Mouse (Mus musculus) lung, embryonic 14.5 days (tissue): Measurements from ENCODE around the gene Pbx3. TPM values are rescaled to one million over a fixed set of nuclear protein-coding genes. Genes with fewer than 3 reads are reported as not detected.

Source experiments
- ATAC-seq: fragments of 200-750 bp; cut with Nextera tagmentation; 2 replicates; pipeline ENCODE4 v1.8.0; 2017; ENCODE audit warnings: mild to moderate bottlenecking, moderate TSS enrichment, moderate library complexity; ENCODE audit not compliant: insufficient read depth
- DNase-seq: peaks from one replicate; pipeline ENCODE4 v3.0.0-alpha.2; 2015
- H3K27ac ChIP-seq: fragments of 300-500 bp; sonication (generic); 2 replicates; pipeline ENCODE4 v1.5.1; 2014; ENCODE audit warnings: low read depth, mild to moderate bottlenecking, moderate library complexity
- H3K27me3 ChIP-seq: fragments of 300-500 bp; sonication (generic); 2 replicates; pipeline ENCODE4 v1.6.1; 2014; ENCODE audit warnings: low read length, control low read depth; ENCODE audit not compliant: insufficient read depth
- H3K36me3 ChIP-seq: fragments of 300-500 bp; sonication (generic); 2 replicates; pipeline ENCODE4 v1.6.1; 2014; ENCODE audit warnings: control low read depth; ENCODE audit not compliant: insufficient read depth
- H3K4me1 ChIP-seq: fragments of 300-500 bp; sonication (generic); 2 replicates; pipeline ENCODE4 v1.6.1; 2014; ENCODE audit warnings: antibody characterized with exemption, control low read depth; ENCODE audit not compliant: insufficient read depth
- H3K4me2 ChIP-seq: fragments of 300-500 bp; sonication (generic); 2 replicates; pipeline ENCODE4 v1.6.1; 2014; ENCODE audit warnings: mild to moderate bottlenecking
- H3K4me3 ChIP-seq: fragments of 300-500 bp; sonication (generic); 2 replicates; pipeline ENCODE4 v1.5.1; 2014; ENCODE audit warnings: low read depth, low read length
- H3K9ac ChIP-seq: fragments of 300-500 bp; sonication (generic); 2 replicates; pipeline ENCODE4 v1.6.1; 2014
- H3K9me3 ChIP-seq: fragments of 300-500 bp; sonication (generic); 2 replicates; pipeline ENCODE4 v1.6.1; 2016; ENCODE audit warnings: low read depth, low read length, control low read depth
- CTCF ChIP-seq: IDR thresholded peaks from 2 replicates; pipeline ENCODE4 v1.5.1; 2016; ENCODE audit warnings: antibody characterized with exemption, low read depth
- WGBS: fragments of 180-500 bp; shearing (Covaris S2); extraction: QIAGEN DNeasy Blood & Tissue Kit; methylation state at CpG from one replicate; pipeline ENCODE4 v1.1.7; 2014; 5-methylcytosine and 5-hydroxymethylcytosine counted together
- polyA plus RNA-seq: library from polyadenylated mRNA; unstranded; fragments of >200 nt; fragmentation: Nextera tagmentation; extraction: Ambion mirVana; gene quantifications from 2 replicates; pipeline ENCODE4 v1.2.1, GENCODE M21; 2014

The Pbx3 gene
- polyA plus RNA-seq, 1 experiment from 2014 or later, result 38.4 TPM

DNA sequence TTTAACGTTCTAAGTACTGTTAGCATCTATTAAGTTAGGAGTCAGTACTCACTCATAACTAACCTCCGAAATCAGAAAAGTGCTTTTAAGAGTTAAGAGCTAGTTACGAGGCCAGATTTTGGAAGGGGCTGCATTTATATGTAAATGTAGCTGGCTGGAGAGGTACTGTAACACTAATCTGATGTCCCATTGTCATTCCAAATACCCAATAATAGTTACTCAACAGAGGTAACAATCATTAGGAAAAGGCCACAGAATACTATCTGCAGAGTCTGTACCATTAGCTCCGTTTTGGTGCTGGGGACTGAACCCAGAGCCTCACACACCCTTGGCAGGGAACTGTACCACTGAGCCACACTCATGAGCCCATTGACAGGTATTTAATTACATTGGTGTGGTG is 26.6 kb upstream of the Pbx3 start:
- TF ChIP-seq CTCF, result no peak
- no peaks in the 10 kb centered on the region for H3K27me3 ChIP-seq
- DNase-seq (no peak), ATAC-seq (no peak)
- no peaks in the 10 kb centered on the region for H3K36me3 ChIP-seq
- H3K27ac ChIP-seq, result no peak overlapping the region
- no peaks in the 10 kb centered on the region for H3K9me3 ChIP-seq
- no peak overlapping the region for H3K4me2 ChIP-seq
- H3K4me3 ChIP-seq, result no peak overlapping the region
- WGBS, result 61% methylated on average over 4 of the region's 4 CpGs
- no peak overlapping the region for H3K9ac ChIP-seq
- H3K4me1 ChIP-seq, result no peaks in the 10 kb centered on the region

GRCm38 (mm10) chr2:34378930-34379329 is 6.0 kb upstream of the Pbx3 start:
- ATAC-seq (no peak), DNase-seq (no peak)
- H3K9ac ChIP-seq, result no peak overlapping the region
- no peak overlapping the region for H3K4me2 ChIP-seq
- no peak overlapping the region for H3K27ac ChIP-seq
- TF ChIP-seq CTCF, result no peak
- H3K36me3 ChIP-seq, result no peaks in the 10 kb centered on the region
- WGBS, result 79% methylated on average over 2 of the region's 2 CpGs
- H3K4me1 ChIP-seq, result no peaks in the 10 kb centered on the region
- no peaks in the 10 kb centered on the region for H3K9me3 ChIP-seq
- H3K27me3 ChIP-seq, result 0 out of 2 replicates have a peak, but pooled peaks cover 2% of the 10 kb centered on the region
- no peak overlapping the region for H3K4me3 ChIP-seq

- no peak for DNase-seq
- no peak overlapping the region for H3K27ac ChIP-seq
- ATAC-seq, result no peak
- H3K9ac ChIP-seq, result no peak overlapping the region
- TF ChIP-seq CTCF, result no peak
- 0 out of 2 replicates have a peak, but pooled peaks cover 2% of the 10 kb centered on the region for H3K27me3 ChIP-seq
- no peaks in the 10 kb centered on the region for H3K36me3 ChIP-seq
- H3K4me2 ChIP-seq, result no peak overlapping the region
- WGBS, result 69% methylated on average over 2 of the region's 2 CpGs
- H3K4me3 ChIP-seq, result no peak overlapping the region
- no peaks in the 10 kb centered on the region for H3K4me1 ChIP-seq
- no peaks in the 10 kb centered on the region for H3K9me3 ChIP-seq
These were observed 1.4 kb upstream of the Pbx3 start for GRCm38 (mm10) chr2:34374349-34374748.

GRCm38 (mm10) chr2:34373886-34374285 is 944 bp upstream of the Pbx3 start:
- H3K4me1 ChIP-seq, result 0 out of 2 replicates have a peak, but pooled peaks cover under 1% of the 10 kb centered on the region
- no peak for ATAC-seq
- H3K27me3 ChIP-seq, result 0 out of 2 replicates have a peak, but pooled peaks cover 2% of the 10 kb centered on the region
- no peak for TF ChIP-seq CTCF
- no peaks in the 10 kb centered on the region for H3K9me3 ChIP-seq
- no peaks in the 10 kb centered on the region for H3K36me3 ChIP-seq
- H3K4me2 ChIP-seq, result peak overlapping the region; percentile 77
- peak overlapping the region; percentile 95; the same call in 1 of the 2 replicates for H3K4me3 ChIP-seq
- WGBS, result 36% methylated on average over 3 of the region's 3 CpGs
- no peak for DNase-seq
- H3K9ac ChIP-seq, result no peak overlapping the region; the same call in 1 of the 2 replicates
- no peak overlapping the region for H3K27ac ChIP-seq

DNA sequence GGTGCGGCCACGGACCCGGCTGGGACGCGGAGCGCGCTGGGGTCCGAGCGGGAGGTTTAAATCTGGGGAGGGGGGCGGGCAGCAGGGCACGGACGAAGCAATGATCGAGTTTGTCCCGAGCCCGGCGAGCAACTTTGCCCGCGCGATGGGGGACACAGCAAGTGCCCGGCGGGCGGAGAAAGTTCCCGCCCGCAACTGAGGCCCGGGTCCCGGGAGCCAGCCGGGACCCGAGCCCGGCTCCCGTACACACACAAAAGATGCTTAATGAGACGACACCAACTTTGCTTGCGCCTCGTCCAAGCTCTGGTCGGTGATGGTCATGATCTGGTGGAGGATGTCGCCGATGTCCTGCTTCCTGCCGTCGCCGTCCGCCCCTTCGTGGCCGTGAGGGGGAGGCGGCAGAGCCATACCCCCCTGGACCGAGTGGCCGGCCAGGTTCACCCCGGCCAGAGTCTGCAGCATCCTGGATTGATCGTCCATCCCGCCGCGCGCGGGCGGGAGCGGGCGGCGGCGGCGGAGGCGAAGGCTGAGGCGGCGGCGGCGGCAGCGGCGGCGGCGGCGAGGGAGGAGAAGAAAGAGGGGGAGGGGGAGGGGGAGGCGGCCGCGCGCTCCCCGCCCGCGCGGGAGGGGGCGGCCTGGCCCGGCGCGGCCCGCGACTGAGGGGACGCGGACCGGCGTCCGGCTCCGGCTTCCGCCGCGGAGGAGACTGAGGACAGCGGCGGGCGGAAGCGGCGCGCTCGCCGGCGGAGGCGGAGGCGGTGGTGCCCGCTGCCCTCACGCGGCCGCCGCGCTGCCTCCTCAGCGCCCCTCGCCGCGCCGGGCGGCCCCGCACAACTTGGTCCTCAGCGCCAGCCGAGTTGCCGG is 1.3 kb downstream of the Pbx3 start:
- no peaks in the 10 kb centered on the region for H3K36me3 ChIP-seq

DNA sequence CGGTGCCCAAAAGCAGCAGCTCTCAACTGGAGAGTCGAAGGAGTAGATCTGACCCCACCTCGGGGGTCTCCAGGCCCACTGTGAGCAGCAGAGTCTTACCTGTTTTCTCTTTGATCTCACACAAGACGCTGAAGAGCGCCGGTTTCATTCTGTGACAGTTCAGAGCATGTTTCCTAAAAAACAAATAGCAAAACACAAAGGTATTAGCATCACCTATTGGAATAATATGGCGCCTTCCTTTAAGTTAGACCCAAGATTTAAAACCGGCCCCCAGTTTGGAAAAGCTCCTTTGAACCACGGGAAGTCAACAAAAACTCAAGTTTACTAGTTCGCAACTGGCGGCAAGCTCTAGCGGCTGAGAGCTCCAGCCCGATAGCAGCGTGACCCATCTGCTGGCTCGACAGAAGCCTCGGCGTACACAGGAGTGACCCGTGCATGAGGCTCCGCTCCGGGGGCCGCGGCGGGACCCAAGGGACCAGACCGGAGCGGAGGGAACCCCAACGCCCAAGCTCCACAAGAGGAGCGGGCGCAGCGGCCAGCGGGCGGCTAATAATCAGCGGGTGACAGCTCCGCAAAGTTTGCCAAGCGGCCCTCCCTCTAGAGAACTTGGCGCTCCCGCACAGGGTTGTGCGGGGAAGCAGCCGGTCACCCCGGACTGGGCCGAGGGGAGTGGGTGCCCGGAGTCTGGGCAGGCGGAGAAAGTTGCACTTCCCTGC is 2.1 kb downstream of the Pbx3 start:
- Histone ChIP-seq H3K27me3 (0 out of 2 replicates have a peak, but pooled peaks cover 2% of the 10 kb centered on the region), H3K9ac (peak overlapping the region; percentile 95), H3K4me1 (0 out of 2 replicates have a peak, but pooled peaks cover 5% of the 10 kb centered on the region), H3K9me3 (no peaks in the 10 kb centered on the region), H3K36me3 (no peaks in the 10 kb centered on the region), H3K27ac (peak overlapping the region; percentile 99), H3K4me3 (peak overlapping the region; percentile 95), H3K4me2 (peak overlapping the region; percentile 77)
- no peak for TF ChIP-seq CTCF
- under 1% methylated on average over 42 of the region's 42 CpGs for WGBS
- DNase-seq (peak; percentile 65), ATAC-seq (no peak)

More for the DNA sequence above, 1.3 kb downstream of the Pbx3 start:
- H3K9me3 ChIP-seq, result no peaks in the 10 kb centered on the region
- peak overlapping the region; percentile 95 for H3K4me3 ChIP-seq
- peak overlapping the region; percentile 99 for H3K27ac ChIP-seq
- 0 out of 2 replicates have a peak, but pooled peaks cover 2% of the 10 kb centered on the region for H3K27me3 ChIP-seq
- WGBS, result under 1% methylated on average over 102 of the region's 118 CpGs
- ATAC-seq (peak; percentile 16), DNase-seq (peak; percentile 78)
- peak overlapping the region; percentile 95 for H3K9ac ChIP-seq
- TF ChIP-seq CTCF, result no peak
- 0 out of 2 replicates have a peak, but pooled peaks cover 5% of the 10 kb centered on the region for H3K4me1 ChIP-seq
- H3K4me2 ChIP-seq, result peak overlapping the region; percentile 77
